Mouse (Mus musculus) kidney, postnatal 0 days (tissue): Measurements from ENCODE around the gene Pdpr. TPM values are rescaled to one million over a fixed set of nuclear protein-coding genes. Genes with fewer than 3 reads are reported as not detected.

Experiments used
- ATAC-seq: fragments of 200-750 bp; cut with Nextera tagmentation; replicated peaks from 2 replicates; pipeline ENCODE4 v1.8.0; 2017; ENCODE audit warnings: low read depth, moderate number of reproducible peaks, moderate TSS enrichment, moderate library complexity; ENCODE audit not compliant: low FRiP score
- DNase-seq: peaks from one replicate; pipeline ENCODE4 v3.0.0-alpha.2; 2016; ENCODE audit warnings: low spot score
- H3K27ac ChIP-seq: fragments of 300-500 bp; sonication (generic); 2 replicates; pipeline ENCODE4 v1.5.1; 2014; ENCODE audit warnings: mild to moderate bottlenecking
- H3K27me3 ChIP-seq: fragments of 300-500 bp; sonication (generic); 2 replicates; pipeline ENCODE4 v1.6.1; 2014; ENCODE audit warnings: low read length, mixed read lengths; ENCODE audit not compliant: insufficient read depth
- H3K36me3 ChIP-seq: fragments of 300-500 bp; sonication (generic); 2 replicates; pipeline ENCODE4 v1.6.1; 2014; ENCODE audit warnings: low read length, mixed read lengths; ENCODE audit not compliant: insufficient read depth
- H3K4me1 ChIP-seq: fragments of 300-500 bp; sonication (generic); replicated peaks from 2 replicates; pipeline ENCODE4 v1.6.1; 2014; ENCODE audit warnings: antibody characterized with exemption, low read length, mixed read lengths; ENCODE audit not compliant: insufficient read depth
- H3K4me2 ChIP-seq: fragments of 300-500 bp; sonication (generic); 2 replicates; pipeline ENCODE4 v1.6.1; 2014; ENCODE audit warnings: mild to moderate bottlenecking, low read length, moderate library complexity, mixed read lengths
- H3K4me3 ChIP-seq: fragments of 300-500 bp; sonication (generic); replicated peaks from 2 replicates; pipeline ENCODE4 v1.5.1; 2014; ENCODE audit warnings: low read depth, low read length
- H3K9ac ChIP-seq: fragments of 300-500 bp; sonication (generic); 2 replicates; pipeline ENCODE4 v1.6.1; 2014; ENCODE audit warnings: low read depth, low read length
- H3K9me3 ChIP-seq: fragments of 300-500 bp; sonication (generic); replicated peaks from 2 replicates; pipeline ENCODE4 v1.6.1; 2016; ENCODE audit warnings: low read length, inconsistent platforms, mixed read lengths
- CTCF ChIP-seq: IDR thresholded peaks from 2 replicates; pipeline ENCODE4 v1.5.1; 2016; ENCODE audit warnings: antibody characterized with exemption, low read depth, mild to moderate bottlenecking, moderate library complexity
- WGBS: fragments of 180-500 bp; shearing (Covaris S2); extraction: QIAGEN DNeasy Blood & Tissue Kit; methylation state at CpG from one replicate; pipeline ENCODE4 v1.1.7; 2014; 5-methylcytosine and 5-hydroxymethylcytosine counted together
- polyA plus RNA-seq: library from polyadenylated mRNA; unstranded; fragments of >200 nt; fragmentation: Nextera tagmentation; extraction: Ambion mirVana; gene quantifications from 2 replicates; pipeline ENCODE4 v1.2.1, GENCODE M21; 2015

The Pdpr gene
- polyA plus RNA-seq, 1 experiment from 2014 or later: 8.5 TPM

DNA sequence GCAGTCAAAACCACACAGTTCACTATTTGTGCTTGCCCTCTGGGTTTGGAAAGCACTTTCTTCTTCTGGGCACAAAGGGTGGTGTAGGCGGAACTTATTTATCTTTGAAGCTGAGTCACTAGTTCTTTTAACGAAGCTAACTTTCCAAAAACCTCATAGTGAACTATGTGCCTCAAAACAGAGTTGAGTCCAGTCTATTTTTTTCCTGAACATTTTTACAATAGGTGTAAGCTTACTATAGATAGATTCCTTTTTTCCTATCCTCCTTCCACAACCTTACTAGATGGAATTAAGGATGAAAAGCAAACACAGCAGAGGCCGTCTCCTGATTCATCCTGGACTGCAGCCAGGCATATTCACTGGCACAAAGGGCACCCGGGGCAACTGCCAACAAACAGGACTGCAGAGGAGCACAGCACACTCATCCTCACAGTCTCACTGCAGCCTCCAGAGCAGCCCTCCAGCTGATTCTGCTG lies 91.1 kb downstream of the Pdpr start:
- TF ChIP-seq CTCF: no peak
- Histone ChIP-seq H3K9me3 (no peaks in the 10 kb centered on the region), H3K36me3 (peaks cover 48% of the 10 kb centered on the region; the same call in 1 of the 2 replicates), H3K4me1 (no peaks in the 10 kb centered on the region), H3K9ac (no peak overlapping the region), H3K4me2 (no peak overlapping the region), H3K27ac (no peak overlapping the region), H3K27me3 (no peaks in the 10 kb centered on the region), H3K4me3 (no peak overlapping the region)
- 68% methylated on average over 4 of the region's 4 CpGs for WGBS
- no peak for DNase-seq
- ATAC-seq: no peak

Other genes starting within 250 kb of the Pdpr start
- 47.2 and 57.3 TPM in 2 replicates for gene Cog4, start 248.0 kb upstream of the Pdpr start, polyA plus RNA-seq
- gene Sf3b3, start 247.8 kb upstream of the Pdpr start, polyA plus RNA-seq: 80.1 and 89.4 TPM in 2 replicates
- 10.1 and 10.7 TPM in 2 replicates for gene Fuk, start 192.1 kb upstream of the Pdpr start, polyA plus RNA-seq
- gene St3gal2, start 174.7 kb upstream of the Pdpr start, polyA plus RNA-seq: 15.1 and 17.2 TPM in 2 replicates
- 13.3 and 13.7 TPM in 2 replicates for gene Ddx19a, start 96.8 kb upstream of the Pdpr start, polyA plus RNA-seq
- 4.4 and 4.8 TPM in 2 replicates for gene Ddx19b, start 62.9 kb upstream of the Pdpr start, polyA plus RNA-seq
- gene Aars, start 61.5 kb upstream of the Pdpr start, polyA plus RNA-seq: 39.6 and 42.2 TPM in 2 replicates
- 29.8 and 37.6 TPM in 2 replicates for gene Exosc6, start 38.3 kb upstream of the Pdpr start, polyA plus RNA-seq
- 76.6 and 89.9 TPM in 2 replicates for gene Clec18a, start 2.2 kb upstream of the Pdpr start, polyA plus RNA-seq
- gene Glg1, start 164.6 kb downstream of the Pdpr start, polyA plus RNA-seq: 63.0 and 66.1 TPM in 2 replicates
- gene Rfwd3, start 205.6 kb downstream of the Pdpr start, polyA plus RNA-seq: 24.7 and 30.9 TPM in 2 replicates
- gene Mlkl, start 243.5 kb downstream of the Pdpr start, polyA plus RNA-seq: 2.5 and 3.1 TPM in 2 replicates